Mouse (Mus musculus): ENCODE measurements around the gene Cetn4.

The Cetn4 gene

GRCm38 (mm10) chr3:37312370-37312941, at the start of gene Cetn4, which contains the start of gene Bbs12:
Gene Cetn4 (minus strand): TSS chr3:37312708.
Gene Bbs12 (plus strand): TSS chr3:37312554.
- peak; percentile 90 for DNase-seq (ENCODE audit: low spot score)

DNA sequence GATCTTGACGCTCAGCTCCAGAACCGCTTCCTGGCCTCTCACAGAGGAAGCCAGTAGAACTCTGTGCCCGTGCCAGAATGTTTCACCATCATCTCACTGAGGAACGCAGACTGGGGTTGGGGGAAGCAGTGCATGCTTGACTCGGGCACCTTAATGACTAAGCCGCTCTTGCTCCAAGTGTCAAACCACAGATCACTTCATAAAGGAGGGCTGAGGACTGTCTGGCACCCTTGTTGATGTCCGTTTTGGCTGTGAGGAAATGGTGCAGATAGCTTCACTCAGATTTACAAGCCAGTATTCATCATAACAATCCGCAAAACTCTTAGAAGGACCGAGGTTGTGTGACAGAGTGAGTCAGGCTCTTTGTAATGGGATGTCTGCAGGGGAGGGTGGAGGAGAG, 48.2 kb upstream of the Cetn4 start:
- no peak for DNase-seq (ENCODE audit: low spot score)

GRCm38 (mm10) chr3:37354737-37355136, 42.2 kb upstream of the Cetn4 start:
- no peak for DNase-seq (ENCODE audit: low spot score)

- DNase-seq (ENCODE audit: low spot score), result no peak
These were observed 41.5 kb upstream of the Cetn4 start for GRCm38 (mm10) chr3:37353951-37354481.

GRCm38 (mm10) chr3:37350386-37350785, 37.9 kb upstream of the Cetn4 start:
- no peak for DNase-seq (ENCODE audit: low spot score)

DNA sequence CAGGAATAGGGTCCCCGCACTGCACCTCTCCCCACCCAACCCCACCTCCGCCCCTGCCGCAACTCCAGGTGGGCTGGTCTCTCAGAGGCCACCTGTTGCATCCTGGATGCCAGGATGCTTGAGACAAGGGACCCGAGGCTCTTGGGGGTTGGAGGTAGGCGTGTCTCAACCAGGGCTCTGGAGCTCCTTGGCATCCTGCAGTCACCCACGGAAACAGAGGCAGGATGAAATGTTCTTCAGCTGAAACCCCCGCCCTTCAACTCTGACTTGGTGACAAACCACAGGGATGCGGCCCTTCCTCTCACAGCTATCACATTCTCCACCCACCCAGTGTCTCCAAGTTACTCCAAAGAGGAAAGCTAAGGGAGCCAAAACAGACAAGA, 36.6 kb upstream of the Cetn4 start:
- no peak for DNase-seq (ENCODE audit: low spot score)

GRCm38 (mm10) chr3:37348221-37349165, 36.0 kb upstream of the Cetn4 start, which contains the start of gene Fgf2:
Gene Fgf2 (plus strand): TSS chr3:37348346.
- DNase-seq (ENCODE audit: low spot score), result no peak

GRCm38 (mm10) chr3:37347671-37348070, 35.2 kb upstream of the Cetn4 start:
- no peak for DNase-seq (ENCODE audit: low spot score)

GRCm38 (mm10) chr3:37342811-37343210, 30.3 kb upstream of the Cetn4 start:
- no peak for DNase-seq (ENCODE audit: low spot score)

DNA sequence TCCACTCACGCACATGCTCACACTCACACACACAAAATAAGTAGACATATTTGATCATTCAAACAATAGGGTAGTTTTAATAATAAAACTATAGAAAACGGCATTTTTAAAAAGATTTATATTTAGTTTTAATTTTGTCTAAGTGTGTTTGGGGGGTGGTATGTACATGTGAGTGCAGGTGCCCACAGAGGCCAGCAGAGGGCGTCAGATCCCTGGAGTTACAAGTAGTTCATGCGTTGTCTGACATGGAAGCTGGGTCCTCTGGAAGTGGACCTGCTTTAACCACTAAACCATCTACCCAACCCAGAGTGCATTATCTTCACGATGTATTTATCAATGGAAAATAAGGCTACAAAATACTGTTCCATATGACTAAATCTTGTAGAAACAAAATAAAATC, 28.6 kb upstream of the Cetn4 start:
- DNase-seq (ENCODE audit: low spot score), result no peak

DNA sequence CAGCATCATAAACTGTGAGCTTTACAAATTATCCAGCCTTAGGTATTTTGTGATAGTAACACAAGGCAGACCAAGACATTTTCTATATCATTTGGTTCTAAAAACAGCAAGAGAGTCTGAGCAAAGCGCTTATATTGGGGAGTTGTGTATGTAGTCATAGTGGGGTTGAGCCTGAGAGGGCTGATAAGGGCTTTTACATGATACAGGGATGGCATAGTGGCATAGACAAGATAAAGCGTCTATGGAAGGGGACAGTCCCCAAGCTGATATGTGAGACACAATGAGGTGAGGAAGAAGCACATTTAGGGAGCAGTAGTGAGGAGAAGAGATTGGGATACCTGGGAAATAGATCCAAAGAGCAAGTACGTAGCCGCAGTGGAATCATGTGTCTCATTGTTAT, 21.5 kb upstream of the Cetn4 start:
- DNase-seq (ENCODE audit: low spot score), result no peak

DNA sequence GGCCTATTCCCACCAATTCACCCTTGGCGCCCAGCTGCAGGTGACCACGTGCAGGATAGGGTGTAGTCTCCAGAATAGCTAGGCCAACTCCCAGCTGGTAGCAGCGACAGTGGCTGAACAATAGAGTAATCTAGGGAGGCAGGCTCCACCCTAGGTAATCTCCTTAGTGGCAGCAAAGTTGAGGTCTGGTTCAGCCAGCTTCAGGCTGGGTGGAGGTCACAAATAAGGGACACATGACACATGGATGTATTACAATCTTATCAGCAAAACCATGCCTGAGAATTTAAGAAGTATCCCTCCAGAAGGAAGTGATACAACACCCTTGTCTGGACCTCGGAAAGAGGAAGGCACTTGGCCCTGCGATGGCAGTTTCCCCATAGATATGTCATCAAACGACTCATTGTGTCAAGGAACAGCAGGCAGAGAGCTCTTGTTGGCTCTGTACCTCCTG, 19.5 kb upstream of the Cetn4 start:
- no peak for DNase-seq (ENCODE audit: low spot score)

GRCm38 (mm10) chr3:37329963-37330362, 17.5 kb upstream of the Cetn4 start:
- DNase-seq (ENCODE audit: low spot score), result no peak

- DNase-seq (ENCODE audit: low spot score), result no peak
These were observed 16.0 kb upstream of the Cetn4 start for GRCm38 (mm10) chr3:37328489-37328888.

DNA sequence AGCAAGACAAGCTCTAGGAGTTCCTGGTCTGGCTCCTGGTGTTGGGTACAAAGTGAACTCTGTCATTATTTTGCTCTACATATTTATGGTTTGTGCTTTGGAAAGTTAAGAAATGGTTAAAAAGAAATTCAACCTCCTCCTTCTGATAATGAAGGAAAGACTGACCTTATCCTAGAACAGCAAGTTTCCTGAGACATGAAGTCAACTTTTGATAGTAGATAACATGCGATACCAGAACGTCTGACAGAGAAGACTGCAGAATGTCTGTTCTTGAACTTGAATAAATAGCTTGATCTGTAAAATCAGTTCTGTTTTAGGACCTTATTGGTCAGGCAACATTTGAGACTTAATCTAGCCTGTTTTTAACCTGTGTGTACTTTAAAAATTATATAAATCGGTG, 14.1 kb upstream of the Cetn4 start:
- no peak for DNase-seq (ENCODE audit: low spot score)

- DNase-seq (ENCODE audit: low spot score), result no peak
These were observed 13.0 kb upstream of the Cetn4 start for GRCm38 (mm10) chr3:37325317-37326112.

GRCm38 (mm10) chr3:37324310-37324709, 11.8 kb upstream of the Cetn4 start:
- DNase-seq (ENCODE audit: low spot score), result no peak

DNA sequence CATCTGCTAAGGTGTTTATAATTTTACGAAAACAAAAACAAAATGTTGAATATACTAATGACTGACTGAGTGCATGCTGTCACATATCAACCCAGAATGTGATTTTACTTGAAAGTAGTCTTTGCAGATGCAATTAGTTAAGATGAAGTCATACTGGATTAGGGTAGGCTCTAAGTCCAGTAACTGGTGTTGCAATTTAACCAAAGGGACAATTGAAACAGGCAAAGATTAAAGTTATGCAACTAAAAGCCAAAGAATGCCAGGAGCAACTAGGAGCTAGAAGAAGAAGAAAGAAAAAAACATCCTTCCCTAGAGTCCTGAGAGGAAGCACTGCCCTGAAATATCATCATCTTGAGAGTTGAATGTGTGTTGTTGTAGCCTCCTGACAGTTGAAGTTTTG, 3.7 kb upstream of the Cetn4 start:
- no peak for DNase-seq (ENCODE audit: low spot score)

- DNase-seq (ENCODE audit: low spot score), result no peak
These were observed 863 bp upstream of the Cetn4 start for GRCm38 (mm10) chr3:37313371-37313770.

GRCm38 (mm10) chr3:37311897-37312369, 575 bp downstream of the Cetn4 start:
- no peak for DNase-seq (ENCODE audit: low spot score)

DNA sequence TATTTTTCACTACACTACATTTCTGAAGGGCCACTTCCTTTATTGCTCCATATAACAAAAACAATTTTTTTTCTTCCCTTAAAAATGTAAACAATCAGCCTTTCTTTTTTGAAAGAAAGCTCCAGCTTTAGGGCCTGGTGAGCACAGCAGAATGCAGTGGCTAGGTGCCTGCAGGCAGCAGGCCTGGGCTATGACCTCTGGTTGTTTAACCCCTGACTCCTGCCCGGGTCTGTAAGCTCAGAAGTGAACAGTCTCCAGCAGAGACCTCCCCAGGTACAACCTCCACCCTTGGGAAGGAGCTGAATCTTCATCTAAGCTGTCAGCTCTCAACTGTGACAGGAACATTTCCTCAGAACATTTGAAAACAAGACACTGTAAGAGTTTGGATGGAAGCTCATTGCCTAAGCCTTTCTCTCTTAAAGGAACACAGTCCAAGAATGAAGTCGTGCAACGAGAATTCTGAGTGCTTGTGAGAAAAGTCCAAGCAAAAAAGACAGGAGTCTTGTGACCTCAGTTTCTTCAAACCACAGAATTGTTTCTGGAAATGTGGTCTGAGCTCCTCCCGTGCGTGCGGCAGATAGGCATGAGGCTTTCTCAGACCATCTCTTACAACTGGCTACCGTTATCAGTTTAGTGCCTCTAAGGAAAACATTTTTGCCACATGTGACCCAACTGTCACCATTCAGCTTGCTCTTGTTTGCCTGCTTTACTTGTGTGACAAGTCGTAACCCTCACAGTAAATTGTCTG, 8.9 kb downstream of the Cetn4 start:
- no peak for DNase-seq (ENCODE audit: low spot score)

All from ovary, adult 18-20 months (tissue).